ENCODE assay signal across 8 mouse cellular contexts in genomic region chr6:51270216-51271127, GRCm38 (mm10).
DNase-seq lines count a peak whose midpoint lies in the region; ATAC-seq and TF ChIP-seq lines count a peak whose summit lies in the region.

No protein-coding gene starts in this region.

- H3K27me3 ChIP-seq in intestine, postnatal 0 days (replicated peaks; ENCODE audit: control insufficient read depth, insufficient read depth, low read length), result no peaks in the 10 kb centered on the region
- H3K27me3 ChIP-seq in limb, embryonic 10.5 days (ENCODE audit: low read depth, poor library complexity, severe bottlenecking), result no peaks in the 10 kb centered on the region; the same call in 1 of the 2 replicates
- H3K27me3 ChIP-seq in midbrain, embryonic 12.5 days, result peaks cover 27% of the 10 kb centered on the region

- H3K9me3 ChIP-seq in intestine, postnatal 0 days (ENCODE audit: control insufficient read depth), result no peaks in the 10 kb centered on the region
- no peaks in the 10 kb centered on the region for H3K9me3 ChIP-seq in limb, embryonic 10.5 days (replicated peaks)
- H3K9me3 ChIP-seq in midbrain, embryonic 12.5 days, result no peaks in the 10 kb centered on the region

- H3K36me3 ChIP-seq in intestine, postnatal 0 days (ENCODE audit: control insufficient read depth, insufficient read depth), result no peaks in the 10 kb centered on the region
- no peaks in the 10 kb centered on the region for H3K36me3 ChIP-seq in limb, embryonic 10.5 days
- H3K36me3 ChIP-seq in midbrain, embryonic 12.5 days, result no peaks in the 10 kb centered on the region

- H3K4me2 ChIP-seq in intestine, postnatal 0 days (replicated peaks; ENCODE audit: low read depth), result peak overlapping the region; percentile 100
- peak overlapping the region; percentile 99 for H3K4me2 ChIP-seq in midbrain, embryonic 12.5 days (replicated peaks)

- H3K27ac ChIP-seq in intestine, postnatal 0 days (ENCODE audit: low read depth, low read length), result peak overlapping the region; percentile 57
- peak overlapping the region; percentile 92 for H3K27ac ChIP-seq in limb, embryonic 10.5 days
- no peak overlapping the region for H3K27ac ChIP-seq in midbrain, embryonic 12.5 days (replicated peaks)

- peak overlapping the region; percentile 65 for H3K9ac ChIP-seq in intestine, postnatal 0 days (ENCODE audit: low read depth, low read length)
- H3K9ac ChIP-seq in midbrain, embryonic 12.5 days (replicated peaks), result peak overlapping the region; percentile 73

- ATAC-seq in granulocyte monocyte progenitor cell, adult 5-6 weeks (replicated peaks; ENCODE audit: poor library complexity, severe bottlenecking), result peak; percentile 93
- ATAC-seq in intestine, postnatal 0 days, result peak; percentile 89
- peak; percentile 88 for ATAC-seq in midbrain, embryonic 12.5 days (ENCODE audit: low FRiP score, low read depth)

- DNase-seq in cerebellum, adult 11-12 months, result peak; percentile 6
- no peak for DNase-seq in cerebellum, adult 9-10 months
- DNase-seq in embryo, embryonic 11.5 days (ENCODE audit: low read depth, low spot score), result peak; percentile 93
- peak; percentile 98 for DNase-seq in limb, embryonic 10.5 days (ENCODE audit: low spot score)
- peak; percentile 52 to 59 for DNase-seq in spleen, adult 18-20 months

- H3K4me3 ChIP-seq in intestine, postnatal 0 days (ENCODE audit: low read depth, low read length), result peak overlapping the region; percentile 78
- peak overlapping the region; percentile 72 for H3K4me3 ChIP-seq in limb, embryonic 10.5 days
- H3K4me3 ChIP-seq in midbrain, embryonic 12.5 days, result peak overlapping the region; percentile 67

- 0 out of 2 replicates have a peak, but pooled peaks have one; percentile 6 for TF ChIP-seq CTCF in intestine, postnatal 0 days (IDR thresholded peaks at IDR 0.05; ENCODE audit: low read depth)

- under 1% methylated on average over 78 of the region's 80 CpGs for WGBS in intestine, postnatal 0 days
- WGBS in limb, embryonic 10.5 days, result under 1% methylated on average over 80 of the region's 80 CpGs
- under 1% methylated on average over 77 of the region's 80 CpGs for WGBS in midbrain, embryonic 12.5 days

- no peaks in the 10 kb centered on the region for H3K4me1 ChIP-seq in intestine, postnatal 0 days (replicated peaks; ENCODE audit: control insufficient read depth, insufficient read depth, low read length)
- peaks cover 18% of the 10 kb centered on the region for H3K4me1 ChIP-seq in limb, embryonic 10.5 days
- peaks cover 13% of the 10 kb centered on the region for H3K4me1 ChIP-seq in midbrain, embryonic 12.5 days
